Mouse (Mus musculus): ENCODE data around the gene Selp. TPM values are rescaled to one million over a fixed set of nuclear protein-coding genes. Genes with fewer than 3 reads are reported as not detected.

Gene Selp
- total RNA-seq, 2 experiments from 2014 or later, result 1.6 to 1.8 TPM

GRCm38 (mm10) chr1:164119892-164120776 lies 5.1 kb downstream of the Selp start:
- no peak for DNase-seq

DNA sequence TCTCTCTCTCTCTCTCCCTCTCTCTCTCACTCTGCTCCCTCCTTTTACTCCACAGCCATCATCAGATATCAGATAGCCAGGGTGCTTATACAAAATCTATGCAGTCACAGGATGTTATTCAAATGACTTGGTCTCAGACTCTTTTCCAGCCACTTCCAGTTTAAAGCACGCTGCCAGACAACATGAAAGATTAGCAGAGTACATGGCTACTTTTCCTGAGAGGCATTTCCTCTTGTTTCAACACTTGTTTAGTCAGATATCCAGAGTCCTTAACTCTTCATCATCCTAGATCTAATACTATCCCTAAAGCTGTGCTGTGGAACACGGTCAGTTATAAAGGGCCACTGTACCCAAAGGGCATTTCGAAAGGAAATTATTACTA lies 5.7 kb downstream of the Selp start:
- no peak for DNase-seq

GRCm38 (mm10) chr1:164123836-164124235 lies 8.8 kb downstream of the Selp start:
- no peak for DNase-seq

DNA sequence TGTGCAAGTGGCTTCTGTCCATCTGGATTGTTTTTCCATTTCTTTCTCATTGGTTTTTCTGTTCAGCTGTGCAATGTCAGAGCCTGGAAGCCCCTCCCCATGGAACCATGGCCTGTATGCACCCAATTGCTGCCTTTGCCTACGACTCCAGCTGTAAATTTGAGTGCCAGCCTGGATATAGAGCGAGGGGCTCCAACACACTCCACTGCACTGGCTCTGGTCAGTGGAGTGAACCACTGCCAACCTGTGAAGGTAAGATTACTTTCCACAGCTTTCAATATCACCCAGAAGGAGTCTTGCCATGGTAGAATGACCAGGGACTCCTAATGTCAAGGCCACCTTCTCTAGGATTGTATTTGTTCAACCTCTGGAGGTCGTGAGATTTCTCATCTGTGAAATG lies 14.9 kb downstream of the Selp start:
- DNase-seq, result no peak

DNA sequence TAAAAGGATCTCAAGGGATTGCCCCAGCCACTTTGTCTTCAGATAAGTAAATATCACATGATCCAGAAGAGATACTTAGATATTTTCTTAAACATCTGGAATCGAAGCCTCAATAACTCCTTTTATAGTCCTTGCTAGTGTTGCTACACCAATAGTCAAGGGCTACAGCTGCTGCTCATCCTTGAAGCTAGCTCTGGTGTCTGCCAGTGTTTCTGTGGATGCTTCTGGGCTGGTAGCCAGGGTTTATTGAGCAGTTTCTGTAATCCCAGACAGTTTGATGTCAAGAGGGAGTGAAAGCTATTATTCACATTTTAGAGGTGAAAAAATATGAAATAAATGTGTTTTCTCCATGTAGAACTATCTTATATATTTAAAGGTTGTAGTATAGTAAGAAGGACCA lies 17.5 kb downstream of the Selp start:
- no peak for DNase-seq

DNA sequence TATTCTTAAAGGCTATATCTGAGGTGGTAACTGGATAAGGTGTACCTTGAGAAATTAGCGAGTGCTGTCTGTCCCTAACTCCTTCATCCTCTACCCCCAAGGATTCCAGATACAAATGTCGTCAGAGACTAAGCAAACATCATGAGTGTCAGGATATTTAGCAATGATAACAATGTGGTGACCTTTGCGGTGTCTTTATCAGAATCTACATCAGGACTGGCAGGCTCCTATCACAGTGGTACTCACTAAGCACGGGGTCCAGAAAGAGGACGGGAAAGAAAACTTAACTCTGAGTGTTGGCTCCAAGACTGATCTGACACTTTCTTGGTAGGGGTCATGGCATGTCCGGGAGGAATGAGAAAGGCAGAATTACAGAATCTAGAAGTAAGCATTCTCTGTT lies 19.0 kb downstream of the Selp start:
- no peak for DNase-seq

GRCm38 (mm10) chr1:164135360-164135759 lies 20.3 kb downstream of the Selp start:
- peak; percentile 24 to 56 for DNase-seq

GRCm38 (mm10) chr1:164135960-164136359 lies 20.9 kb downstream of the Selp start:
- peak in 1 of 2 experiments; percentile 35 for DNase-seq

GRCm38 (mm10) chr1:164136636-164137035 lies 21.6 kb downstream of the Selp start:
- DNase-seq, result no peak

GRCm38 (mm10) chr1:164138365-164139130 lies 23.5 kb downstream of the Selp start:
- DNase-seq, result peak; percentile 73 to 88

GRCm38 (mm10) chr1:164139464-164139863 lies 24.4 kb downstream of the Selp start:
- no peak for DNase-seq

- no peak for DNase-seq
These were observed 34.0 kb downstream of the Selp start for GRCm38 (mm10) chr1:164149083-164149482.

- DNase-seq, result no peak
These were observed 36.5 kb downstream of the Selp start, which contains the start of gene F5 for GRCm38 (mm10) chr1:164151387-164152088. Gene F5, plus strand, starts transcription at chr1:164151838.

DNA sequence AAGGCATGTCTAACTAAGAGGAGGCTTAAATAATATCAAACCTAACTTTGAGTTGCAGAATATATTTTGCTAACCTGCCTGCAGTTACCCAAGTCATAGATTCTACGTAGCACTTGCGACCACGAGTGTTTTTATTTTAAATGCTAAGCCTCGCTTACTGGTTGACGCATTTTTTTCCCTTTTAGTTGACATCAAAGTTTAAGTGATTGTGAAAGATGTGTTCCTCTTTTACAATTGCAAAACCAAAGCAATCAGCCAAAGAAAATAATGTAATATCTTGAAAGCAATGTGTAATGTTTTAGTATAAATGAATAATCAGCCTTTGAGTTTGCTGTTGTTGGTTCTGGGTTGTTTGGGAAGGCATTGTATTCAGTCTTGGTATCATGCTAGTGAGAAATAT lies 37.8 kb downstream of the Selp start:
- no peak for DNase-seq

- DNase-seq, result no peak
These were observed 39.9 kb downstream of the Selp start for GRCm38 (mm10) chr1:164154983-164155382.

DNA sequence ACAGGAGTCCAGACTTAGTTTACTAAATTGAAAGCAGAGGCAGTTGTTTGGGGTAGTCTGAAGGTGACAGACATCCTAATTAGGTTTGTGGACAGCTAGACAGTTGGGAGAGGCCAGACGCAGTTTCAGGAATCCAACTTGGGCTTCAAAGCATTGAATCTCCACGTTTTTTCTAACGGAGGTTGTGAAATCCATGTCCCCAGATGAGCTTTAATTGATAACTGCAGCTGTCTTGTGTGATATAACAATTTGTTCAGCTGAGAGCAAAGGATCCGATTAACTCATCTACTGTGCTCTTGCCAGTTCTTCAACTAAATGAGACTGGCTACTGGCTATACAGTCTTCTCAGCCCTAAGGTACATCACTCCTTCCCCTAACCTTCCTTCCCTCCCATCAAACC lies 43.5 kb downstream of the Selp start:
- DNase-seq, result no peak

GRCm38 (mm10) chr1:164159781-164160180 lies 44.7 kb downstream of the Selp start:
- peak in 1 of 2 experiments; percentile 42 for DNase-seq

- no peak for DNase-seq
These were observed 47.7 kb downstream of the Selp start for GRCm38 (mm10) chr1:164162745-164163144.

DNA sequence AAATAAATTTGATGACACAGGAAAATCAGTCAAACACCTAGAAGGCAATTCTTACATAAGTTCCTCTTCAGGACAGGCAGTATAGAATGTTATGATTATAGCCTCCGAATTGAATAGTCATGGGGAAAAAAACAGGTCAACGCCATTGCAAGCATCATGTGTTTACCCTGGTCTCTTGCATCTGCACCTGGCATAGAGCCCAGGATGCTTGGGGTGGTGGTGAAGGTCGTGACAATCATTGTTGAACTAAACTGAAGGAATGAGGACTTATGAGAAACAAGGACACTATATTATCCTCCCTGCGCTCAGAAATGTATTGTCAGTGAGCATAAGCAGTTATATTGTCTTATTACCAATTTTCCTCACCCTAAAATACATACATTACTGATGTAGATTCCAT lies 53.8 kb downstream of the Selp start:
- DNase-seq, result no peak

GRCm38 (mm10) chr1:164170434-164170833 lies 55.4 kb downstream of the Selp start:
- no peak for DNase-seq

- no peak for DNase-seq
These were observed 58.1 kb downstream of the Selp start for GRCm38 (mm10) chr1:164173145-164173544.

GRCm38 (mm10) chr1:164176856-164177255 lies 61.8 kb downstream of the Selp start:
- DNase-seq, result no peak

DNA sequence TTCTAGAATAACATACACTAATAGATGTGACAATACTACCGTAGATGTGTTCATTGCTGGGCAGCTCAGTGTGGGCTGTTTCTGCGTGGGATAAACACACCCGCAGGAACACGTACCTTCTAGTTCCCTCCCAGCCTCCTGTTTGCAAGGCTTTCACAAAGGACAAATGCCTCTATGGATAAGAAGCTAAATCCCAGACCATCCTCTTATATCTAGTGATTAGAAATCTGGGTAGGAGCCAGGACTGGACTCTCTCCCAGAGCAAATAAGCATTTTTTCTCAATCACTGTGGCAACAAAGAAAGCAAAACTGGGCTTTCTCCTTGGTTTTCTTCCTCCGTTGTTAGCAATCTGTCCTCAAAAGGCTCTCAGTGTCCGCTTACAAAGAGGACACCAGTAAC lies 63.4 kb downstream of the Selp start:
- peak in 1 of 2 experiments; percentile 10 for DNase-seq
